Mouse (Mus musculus): ENCODE results near the gene Ttc13. TPM values are rescaled to one million over a fixed set of nuclear protein-coding genes. Genes with fewer than 3 reads are reported as not detected.

Ttc13 gene
- polyA plus RNA-seq (2015; fragmentation: Nextera tagmentation; extraction: Ambion mirVana), result 39.7 and 41.2 TPM in 2 replicates

- no peak within 1 kb of the TSS; the same call in 1 of the 2 replicates for H3K27ac ChIP-seq (replicated peaks)
Observed at GRCm38 (mm10) chr8:124721862-124722515, at the start of gene Ttc13, which contains the start of gene Arv1. Gene Ttc13, minus strand, starts transcription at chr8:124721983. Gene Arv1, plus strand, starts transcription at chr8:124722139.

GRCm38 (mm10) chr8:124763061-124763460 lies 41.3 kb upstream of the Ttc13 start:
- Histone ChIP-seq H3K4me2 (replicated peaks) (no peak overlapping the region), H3K27ac (replicated peaks) (no peak overlapping the region), H3K27me3 (no peaks in the 10 kb centered on the region), H3K36me3 (no peaks in the 10 kb centered on the region), H3K4me1 (no peaks in the 10 kb centered on the region), H3K4me3 (replicated peaks) (no peak overlapping the region), H3K9me3 (replicated peaks) (no peaks in the 10 kb centered on the region), H3K9ac (no peak overlapping the region)
- 46% methylated on average over 7 of the region's 7 CpGs for WGBS
- ATAC-seq (ENCODE audit: insufficient number of reproducible peaks, low FRiP score, low TSS enrichment, low read depth), result no peak

More at GRCm38 (mm10) chr8:124721862-124722515, at the start of gene Ttc13, which contains the start of gene Arv1:
- Histone ChIP-seq H3K4me3 (replicated peaks) (peak within 1 kb of the TSS; percentile 83), H3K9me3 (replicated peaks) (no peaks in the 10 kb centered on the region), H3K27me3 (no peaks in the 10 kb centered on the region), H3K4me1 (peaks cover 23% of the 10 kb centered on the region), H3K36me3 (peaks cover 10% of the 10 kb centered on the region), H3K4me2 (replicated peaks) (peak within 1 kb of the TSS; percentile 91), H3K9ac (peak within 1 kb of the TSS; percentile 59)
- under 1% methylated on average over 59 of the region's 59 CpGs for WGBS
- peak; percentile 100 for ATAC-seq (ENCODE audit: insufficient number of reproducible peaks, low FRiP score, low TSS enrichment, low read depth)

- 45% methylated on average over 3 of the region's 3 CpGs for WGBS
- Histone ChIP-seq H3K4me1 (no peaks in the 10 kb centered on the region), H3K9ac (no peak overlapping the region), H3K27me3 (peaks cover 6% of the 10 kb centered on the region; the same call in 1 of the 2 replicates), H3K9me3 (replicated peaks) (no peaks in the 10 kb centered on the region), H3K27ac (replicated peaks) (no peak overlapping the region), H3K4me3 (replicated peaks) (no peak overlapping the region), H3K36me3 (no peaks in the 10 kb centered on the region), H3K4me2 (replicated peaks) (no peak overlapping the region)
- no peak for ATAC-seq (ENCODE audit: insufficient number of reproducible peaks, low FRiP score, low TSS enrichment, low read depth)
Observed at GRCm38 (mm10) chr8:124758544-124758943, 36.8 kb upstream of the Ttc13 start.

GRCm38 (mm10) chr8:124756601-124757000 lies 34.8 kb upstream of the Ttc13 start:
- H3K4me1 ChIP-seq, result peaks cover 10% of the 10 kb centered on the region
- no peak overlapping the region for H3K9ac ChIP-seq
- no peaks in the 10 kb centered on the region for H3K9me3 ChIP-seq (replicated peaks)
- 42% methylated on average over 5 of the region's 5 CpGs for WGBS
- no peak overlapping the region for H3K4me2 ChIP-seq (replicated peaks)
- H3K27me3 ChIP-seq, result peaks cover 26% of the 10 kb centered on the region
- no peak overlapping the region for H3K4me3 ChIP-seq (replicated peaks)
- no peak for ATAC-seq (ENCODE audit: insufficient number of reproducible peaks, low FRiP score, low TSS enrichment, low read depth)
- H3K27ac ChIP-seq (replicated peaks), result no peak overlapping the region
- H3K36me3 ChIP-seq, result no peaks in the 10 kb centered on the region

GRCm38 (mm10) chr8:124756153-124756552 lies 34.4 kb upstream of the Ttc13 start:
- Histone ChIP-seq H3K27ac (replicated peaks) (no peak overlapping the region), H3K4me3 (replicated peaks) (no peak overlapping the region), H3K9ac (no peak overlapping the region), H3K4me2 (replicated peaks) (no peak overlapping the region), H3K36me3 (no peaks in the 10 kb centered on the region), H3K9me3 (replicated peaks) (no peaks in the 10 kb centered on the region), H3K4me1 (peaks cover 14% of the 10 kb centered on the region), H3K27me3 (peaks cover 30% of the 10 kb centered on the region)
- ATAC-seq (ENCODE audit: insufficient number of reproducible peaks, low FRiP score, low TSS enrichment, low read depth), result no peak
- 62% methylated on average over 2 of the region's 2 CpGs for WGBS

DNA sequence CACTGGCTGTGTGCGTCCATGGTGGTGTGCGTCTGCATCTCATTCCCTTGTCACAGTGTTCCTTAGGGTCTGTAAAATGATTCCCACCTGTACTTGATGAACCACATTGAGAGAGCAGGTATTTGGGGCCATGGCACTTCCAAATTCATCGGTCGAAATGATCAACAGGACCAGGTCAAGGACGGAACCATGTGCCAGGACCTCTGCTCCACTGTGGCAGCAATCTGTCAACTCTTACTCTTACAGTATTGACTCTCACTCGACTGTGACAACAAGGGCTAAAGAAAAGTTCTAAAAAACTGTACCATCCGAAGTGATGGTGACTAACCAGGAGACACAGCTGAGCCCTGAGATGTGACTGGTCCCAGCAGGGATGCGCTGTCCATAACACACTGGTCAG lies 33.7 kb upstream of the Ttc13 start:
- Histone ChIP-seq H3K9me3 (replicated peaks) (no peaks in the 10 kb centered on the region), H3K36me3 (no peaks in the 10 kb centered on the region), H3K4me1 (peaks cover 21% of the 10 kb centered on the region), H3K4me2 (replicated peaks) (no peak overlapping the region), H3K27ac (replicated peaks) (no peak overlapping the region), H3K9ac (no peak overlapping the region), H3K4me3 (replicated peaks) (no peak overlapping the region), H3K27me3 (peaks cover 37% of the 10 kb centered on the region)
- ATAC-seq (ENCODE audit: insufficient number of reproducible peaks, low FRiP score, low TSS enrichment, low read depth), result no peak
- 72% methylated on average over 8 of the region's 8 CpGs for WGBS

- Histone ChIP-seq H3K27me3 (peaks cover 44% of the 10 kb centered on the region), H3K9ac (no peak overlapping the region), H3K4me2 (replicated peaks) (no peak overlapping the region), H3K4me3 (replicated peaks) (no peak overlapping the region), H3K9me3 (replicated peaks) (no peaks in the 10 kb centered on the region), H3K36me3 (no peaks in the 10 kb centered on the region), H3K27ac (replicated peaks) (no peak overlapping the region), H3K4me1 (peaks cover 22% of the 10 kb centered on the region)
- ATAC-seq (ENCODE audit: insufficient number of reproducible peaks, low FRiP score, low TSS enrichment, low read depth), result no peak
- 46% methylated on average over 4 of the region's 4 CpGs for WGBS
Observed at GRCm38 (mm10) chr8:124754792-124755190, 33.0 kb upstream of the Ttc13 start.

- H3K4me2 ChIP-seq (replicated peaks), result no peak overlapping the region
- H3K9ac ChIP-seq, result no peak overlapping the region
- H3K4me1 ChIP-seq, result peaks cover 22% of the 10 kb centered on the region
- no peak overlapping the region for H3K27ac ChIP-seq (replicated peaks)
- WGBS, result 20% methylated on average over 11 of the region's 11 CpGs
- H3K4me3 ChIP-seq (replicated peaks), result no peak overlapping the region
- ATAC-seq (ENCODE audit: insufficient number of reproducible peaks, low FRiP score, low TSS enrichment, low read depth), result no peak
- no peaks in the 10 kb centered on the region for H3K36me3 ChIP-seq
- H3K9me3 ChIP-seq (replicated peaks), result no peaks in the 10 kb centered on the region
- peaks cover 48% of the 10 kb centered on the region for H3K27me3 ChIP-seq
Observed at GRCm38 (mm10) chr8:124754101-124754791, 32.5 kb upstream of the Ttc13 start.

- H3K27me3 ChIP-seq, result peaks cover 48% of the 10 kb centered on the region
- peak overlapping the region; percentile 94 for H3K4me2 ChIP-seq (replicated peaks)
- no peaks in the 10 kb centered on the region for H3K9me3 ChIP-seq (replicated peaks)
- peaks cover 22% of the 10 kb centered on the region for H3K4me1 ChIP-seq
- WGBS, result 32% methylated on average over 21 of the region's 21 CpGs
- ATAC-seq (ENCODE audit: insufficient number of reproducible peaks, low FRiP score, low TSS enrichment, low read depth), result no peak
- no peak overlapping the region for H3K4me3 ChIP-seq (replicated peaks)
- H3K9ac ChIP-seq, result no peak overlapping the region
- no peaks in the 10 kb centered on the region for H3K36me3 ChIP-seq
- no peak overlapping the region for H3K27ac ChIP-seq (replicated peaks)
Observed at GRCm38 (mm10) chr8:124752325-124752862, 30.6 kb upstream of the Ttc13 start.

- Histone ChIP-seq H3K27me3 (peaks cover 48% of the 10 kb centered on the region), H3K27ac (replicated peaks) (no peak within 1 kb of the TSS), H3K9me3 (replicated peaks) (no peaks in the 10 kb centered on the region), H3K36me3 (no peaks in the 10 kb centered on the region), H3K4me2 (replicated peaks) (peak within 1 kb of the TSS; percentile 94), H3K4me3 (replicated peaks) (peak within 1 kb of the TSS; percentile 59), H3K9ac (0 out of 2 replicates have a peak within 1 kb of the TSS, but pooled peaks have one; percentile 16), H3K4me1 (peaks cover 22% of the 10 kb centered on the region)
- ATAC-seq (ENCODE audit: insufficient number of reproducible peaks, low FRiP score, low TSS enrichment, low read depth), result peak; percentile 63
- WGBS, result 1% methylated on average over 40 of the region's 41 CpGs
Observed at GRCm38 (mm10) chr8:124751709-124752173, 30.0 kb upstream of the Ttc13 start, which contains the start of gene Fam89a. Gene Fam89a, minus strand, starts transcription at chr8:124751832.

DNA sequence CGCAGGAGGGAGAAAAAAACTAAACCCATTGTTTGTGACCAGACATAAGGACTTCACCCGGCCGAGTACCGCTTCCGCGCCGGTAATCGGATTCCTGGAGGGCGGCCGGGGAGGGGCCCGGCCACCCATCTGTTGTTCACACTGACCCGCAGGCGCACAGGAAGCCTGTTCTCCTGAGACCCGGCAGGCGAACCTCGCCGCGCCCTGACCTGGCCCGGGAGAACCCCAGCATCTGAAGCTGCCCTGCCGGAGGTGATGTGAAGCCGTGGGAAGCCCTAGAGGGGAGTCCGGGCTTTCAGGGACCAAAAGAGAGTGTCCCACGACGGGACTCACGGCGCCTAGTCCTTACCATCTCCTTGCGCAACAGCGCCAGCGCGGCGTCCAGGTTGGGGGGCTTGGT lies 29.4 kb upstream of the Ttc13 start:
- Histone ChIP-seq H3K4me1 (peaks cover 22% of the 10 kb centered on the region), H3K4me3 (replicated peaks) (peak overlapping the region; percentile 59), H3K4me2 (replicated peaks) (peak overlapping the region; percentile 94), H3K27me3 (peaks cover 48% of the 10 kb centered on the region), H3K27ac (replicated peaks) (no peak overlapping the region), H3K9me3 (replicated peaks) (no peaks in the 10 kb centered on the region), H3K9ac (0 out of 2 replicates have a peak overlapping the region, but pooled peaks have one; percentile 16), H3K36me3 (no peaks in the 10 kb centered on the region)
- 0% methylated on average over 25 of the region's 31 CpGs for WGBS
- ATAC-seq (ENCODE audit: insufficient number of reproducible peaks, low FRiP score, low TSS enrichment, low read depth), result no peak

Data from embryonic facial prominence, embryonic 15.5 days (tissue).